Mouse (Mus musculus) heart, embryonic 11.5 days (tissue): Measurements from ENCODE around the gene Rtf2. TPM values are rescaled to one million over a fixed set of nuclear protein-coding genes. Genes with fewer than 3 reads are reported as not detected.

Experiments used
- ATAC-seq: fragments of 200-750 bp; cut with Nextera tagmentation; replicated peaks from 2 replicates; pipeline ENCODE4 v1.8.0; 2017; ENCODE audit warnings: moderate library complexity; ENCODE audit not compliant: insufficient number of reproducible peaks, low FRiP score, low TSS enrichment
- H3K27ac ChIP-seq: fragments of 300-500 bp; sonication (generic); 2 replicates; pipeline ENCODE4 v1.5.1; 2014; ENCODE audit warnings: mild to moderate bottlenecking, low read depth, low read length
- H3K27me3 ChIP-seq: fragments of 300-500 bp; sonication (generic); 2 replicates; pipeline ENCODE4 v1.6.1; 2014; ENCODE audit warnings: mild to moderate bottlenecking, low read length, mixed read lengths; ENCODE audit not compliant: control insufficient read depth, insufficient read depth
- H3K36me3 ChIP-seq: fragments of 300-500 bp; sonication (generic); 2 replicates; pipeline ENCODE4 v1.6.1; 2014; ENCODE audit warnings: mild to moderate bottlenecking, low read length, moderate library complexity, mixed read lengths; ENCODE audit not compliant: control insufficient read depth, insufficient read depth
- H3K4me1 ChIP-seq: fragments of 300-500 bp; sonication (generic); 2 replicates; pipeline ENCODE4 v1.6.1; 2014; ENCODE audit warnings: low read length; ENCODE audit not compliant: control insufficient read depth, insufficient read depth
- H3K4me2 ChIP-seq: fragments of 300-500 bp; sonication (generic); 2 replicates; pipeline ENCODE4 v1.6.1; 2014; ENCODE audit warnings: mild to moderate bottlenecking, moderate library complexity
- H3K4me3 ChIP-seq: fragments of 300-500 bp; sonication (generic); 2 replicates; pipeline ENCODE4 v1.5.1; 2014; ENCODE audit warnings: low read depth, low read length
- H3K9ac ChIP-seq: fragments of 300-500 bp; sonication (generic); 2 replicates; pipeline ENCODE4 v1.6.1; 2014; ENCODE audit warnings: mild to moderate bottlenecking, low read depth, low read length, moderate library complexity
- H3K9me3 ChIP-seq: fragments of 300-500 bp; sonication (generic); replicated peaks from 2 replicates; pipeline ENCODE4 v1.6.1; 2016; ENCODE audit warnings: low read length; ENCODE audit not compliant: control insufficient read depth
- WGBS: fragments of 180-500 bp; shearing (Covaris S2); extraction: QIAGEN DNeasy Blood & Tissue Kit; methylation state at CpG from one replicate; pipeline ENCODE4 v1.1.7; 2014; ENCODE audit not compliant: insufficient replicate concordance; 5-methylcytosine and 5-hydroxymethylcytosine counted together
- polyA plus RNA-seq: library from polyadenylated mRNA; unstranded; fragments of >200 nt; fragmentation: Nextera tagmentation; extraction: Ambion mirVana; gene quantifications from 2 replicates; pipeline ENCODE4 v1.2.1, GENCODE M21; 2014

The Rtf2 gene
- polyA plus RNA-seq, 1 experiment from 2014 or later: 52.1 TPM

DNA sequence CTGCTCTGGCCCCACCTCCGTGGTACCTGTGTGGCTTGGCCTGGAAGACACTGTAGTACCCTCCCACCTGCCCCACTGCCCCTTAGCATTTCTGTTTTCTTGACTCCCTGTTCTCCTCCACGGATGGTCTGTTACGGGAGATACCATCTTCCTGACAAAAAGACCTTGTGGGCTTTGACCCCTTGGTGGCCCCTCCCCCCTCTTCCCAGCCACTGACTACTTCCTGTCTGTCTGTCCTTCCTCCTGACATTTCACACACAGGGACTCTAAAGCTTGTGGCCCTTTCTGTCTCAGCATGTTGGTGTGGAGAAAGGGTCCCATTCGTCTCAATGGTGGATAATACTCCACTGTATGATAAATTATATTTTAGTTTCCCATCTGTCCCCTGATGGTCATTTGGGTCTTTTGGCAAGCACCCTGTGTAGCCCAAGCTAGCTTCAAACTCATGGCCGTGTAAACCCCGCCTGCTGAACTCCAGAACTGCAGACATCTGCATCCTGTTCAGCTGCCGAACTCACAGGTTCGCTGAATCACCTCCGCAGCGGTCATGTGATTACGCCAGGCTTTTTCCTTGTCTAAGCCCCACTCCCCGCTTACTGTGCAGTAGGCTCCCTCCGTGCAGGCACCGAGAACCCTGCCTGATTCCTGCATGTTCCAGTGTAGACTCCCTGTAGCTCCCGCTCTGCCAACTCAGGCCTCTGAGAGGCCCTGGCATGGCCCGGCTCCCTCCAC lies 41.5 kb downstream of the Rtf2 start:
- 74% methylated on average over 16 of the region's 16 CpGs for WGBS
- Histone ChIP-seq H3K9ac (no peak overlapping the region), H3K4me2 (no peak overlapping the region), H3K9me3 (no peaks in the 10 kb centered on the region), H3K4me3 (no peak overlapping the region), H3K27ac (no peak overlapping the region), H3K36me3 (no peaks in the 10 kb centered on the region), H3K4me1 (peaks cover 2% of the 10 kb centered on the region), H3K27me3 (no peaks in the 10 kb centered on the region)
- ATAC-seq: no peak

GRCm38 (mm10) chr2:172483766-172484413 lies 43.5 kb downstream of the Rtf2 start:
- no peak for ATAC-seq
- Histone ChIP-seq H3K36me3 (no peaks in the 10 kb centered on the region), H3K27ac (no peak overlapping the region), H3K9me3 (no peaks in the 10 kb centered on the region), H3K4me2 (no peak overlapping the region), H3K9ac (no peak overlapping the region), H3K4me3 (no peak overlapping the region), H3K27me3 (no peaks in the 10 kb centered on the region), H3K4me1 (no peaks in the 10 kb centered on the region)
- 77% methylated on average over 14 of the region's 14 CpGs for WGBS

DNA sequence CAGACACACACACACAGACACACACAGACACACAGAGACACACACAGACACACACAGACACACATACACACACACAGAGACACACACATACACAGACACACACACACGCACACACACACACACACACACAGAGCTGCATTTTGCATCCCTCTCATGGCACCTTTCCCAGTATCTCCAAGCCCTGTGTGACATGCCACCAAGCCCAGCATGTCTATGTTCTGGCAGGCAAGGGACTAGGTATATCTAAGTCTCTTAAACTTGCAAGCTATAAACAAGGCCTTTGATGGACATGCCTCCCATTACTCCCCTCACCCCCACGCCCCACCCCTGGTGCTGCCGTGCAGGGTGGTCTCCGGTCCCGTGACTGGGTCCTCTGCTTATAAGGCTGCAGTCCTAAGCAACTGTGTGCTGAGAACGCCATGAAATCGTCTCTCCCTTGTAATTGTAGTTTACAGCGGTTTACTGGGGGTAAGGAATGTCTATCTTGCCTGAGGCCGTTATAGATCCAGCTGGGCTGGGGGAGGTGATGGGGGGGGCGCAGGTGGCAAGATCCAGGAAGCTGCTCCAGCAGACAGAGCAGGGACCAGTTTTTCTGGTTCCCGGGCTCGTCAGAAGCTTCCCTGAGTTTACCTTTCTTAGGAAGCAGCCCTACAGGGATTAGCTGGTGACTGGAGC lies 44.5 kb downstream of the Rtf2 start:
- Histone ChIP-seq H3K9ac (no peak overlapping the region), H3K4me2 (no peak overlapping the region), H3K27ac (no peak overlapping the region), H3K36me3 (no peaks in the 10 kb centered on the region), H3K9me3 (no peaks in the 10 kb centered on the region), H3K4me3 (no peak overlapping the region), H3K27me3 (no peaks in the 10 kb centered on the region), H3K4me1 (no peaks in the 10 kb centered on the region)
- ATAC-seq: no peak
- 47% methylated on average over 12 of the region's 12 CpGs for WGBS

DNA sequence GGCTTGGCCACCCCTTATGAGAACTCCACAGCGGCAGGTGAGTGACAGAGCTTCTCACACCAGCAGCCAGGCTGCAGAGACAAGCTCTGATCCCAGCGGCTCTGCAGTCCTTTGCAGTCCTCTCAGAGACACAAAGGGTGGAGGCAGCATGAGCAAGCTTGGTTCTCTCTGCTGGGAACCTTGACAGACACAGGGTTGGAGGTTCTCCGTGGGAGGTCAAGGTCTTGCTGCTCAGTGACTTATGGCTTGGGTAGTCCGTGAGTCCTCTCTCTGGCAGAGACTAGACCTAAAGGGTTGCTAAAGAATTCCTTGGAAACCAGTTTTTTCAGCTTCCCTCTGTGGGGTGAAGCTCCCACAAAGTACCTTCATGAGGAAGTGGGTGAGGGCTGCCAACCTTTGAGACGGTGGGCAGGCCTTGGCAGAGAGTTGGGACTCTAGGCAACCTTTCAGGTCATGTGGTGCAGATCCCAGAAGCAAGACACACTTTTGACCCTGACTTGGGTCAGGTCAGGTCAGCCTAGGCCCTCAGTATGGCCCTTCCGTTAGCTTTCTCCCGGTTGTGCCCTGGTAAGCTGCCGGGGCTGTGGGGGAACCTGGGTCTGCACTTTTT lies 56.5 kb downstream of the Rtf2 start:
- Histone ChIP-seq H3K27ac (no peak overlapping the region), H3K27me3 (no peaks in the 10 kb centered on the region), H3K4me1 (peaks cover 4% of the 10 kb centered on the region; the same call in 1 of the 2 replicates), H3K36me3 (no peaks in the 10 kb centered on the region), H3K4me2 (no peak overlapping the region), H3K4me3 (no peak overlapping the region), H3K9me3 (no peaks in the 10 kb centered on the region), H3K9ac (no peak overlapping the region)
- ATAC-seq: no peak
- WGBS: 73% methylated on average over 8 of the region's 8 CpGs

- H3K9ac ChIP-seq: no peak overlapping the region
- peaks cover 4% of the 10 kb centered on the region; the same call in 1 of the 2 replicates for H3K4me1 ChIP-seq
- WGBS: 42% methylated on average over 3 of the region's 3 CpGs
- H3K36me3 ChIP-seq: no peaks in the 10 kb centered on the region
- no peak for ATAC-seq
- H3K4me2 ChIP-seq: no peak overlapping the region
- H3K27ac ChIP-seq: no peak overlapping the region
- H3K27me3 ChIP-seq: no peaks in the 10 kb centered on the region
- H3K9me3 ChIP-seq: no peaks in the 10 kb centered on the region
- H3K4me3 ChIP-seq: no peak overlapping the region
Observed at GRCm38 (mm10) chr2:172498823-172499222, 58.5 kb downstream of the Rtf2 start.

DNA sequence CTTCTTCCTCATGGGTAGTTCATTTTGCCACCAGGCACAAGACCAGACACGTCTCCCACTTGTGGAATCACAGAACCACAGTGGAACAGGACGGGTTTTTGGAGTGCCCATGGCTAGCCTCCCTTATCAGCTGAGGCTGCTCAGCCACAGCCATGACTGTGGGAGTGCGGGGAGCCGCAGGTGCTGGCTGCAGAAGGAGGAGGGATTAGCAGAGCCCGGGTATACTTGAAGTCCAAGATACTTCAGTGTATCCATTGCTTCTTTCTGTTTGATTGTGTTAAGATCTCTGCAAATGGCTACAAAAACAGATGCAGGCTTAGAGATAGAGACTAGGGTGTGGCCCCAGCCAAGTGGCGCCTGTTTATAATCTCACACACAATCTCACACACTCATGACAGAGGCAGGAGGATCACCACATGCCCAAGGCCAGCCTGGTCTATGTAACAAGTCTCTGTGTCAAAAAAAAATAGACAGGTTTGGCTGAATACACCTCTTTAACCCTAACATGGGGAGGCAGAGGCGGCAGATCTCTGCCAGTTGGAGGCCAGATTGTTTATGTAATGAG lies 60.5 kb downstream of the Rtf2 start:
- no peak for ATAC-seq
- Histone ChIP-seq H3K4me3 (no peak overlapping the region), H3K4me2 (no peak overlapping the region), H3K4me1 (peaks cover 4% of the 10 kb centered on the region; the same call in 1 of the 2 replicates), H3K36me3 (no peaks in the 10 kb centered on the region), H3K9ac (no peak overlapping the region), H3K27me3 (no peaks in the 10 kb centered on the region), H3K9me3 (no peaks in the 10 kb centered on the region), H3K27ac (no peak overlapping the region)
- WGBS: 21% methylated on average over 7 of the region's 7 CpGs

- Histone ChIP-seq H3K4me1 (peaks cover 4% of the 10 kb centered on the region; the same call in 1 of the 2 replicates), H3K4me2 (no peak overlapping the region), H3K9ac (no peak overlapping the region), H3K36me3 (no peaks in the 10 kb centered on the region), H3K27me3 (no peaks in the 10 kb centered on the region), H3K27ac (no peak overlapping the region), H3K4me3 (no peak overlapping the region), H3K9me3 (no peaks in the 10 kb centered on the region)
- 5% methylated on average over 4 of the region's 4 CpGs for WGBS
- no peak for ATAC-seq
Observed at GRCm38 (mm10) chr2:172501341-172501740, 61.0 kb downstream of the Rtf2 start.

GRCm38 (mm10) chr2:172502168-172502567 lies 61.8 kb downstream of the Rtf2 start:
- 42% methylated on average over 14 of the region's 14 CpGs for WGBS
- Histone ChIP-seq H3K4me2 (no peak overlapping the region), H3K27ac (no peak overlapping the region), H3K9me3 (no peaks in the 10 kb centered on the region), H3K4me3 (no peak overlapping the region), H3K9ac (no peak overlapping the region), H3K4me1 (peaks cover 4% of the 10 kb centered on the region; the same call in 1 of the 2 replicates), H3K36me3 (no peaks in the 10 kb centered on the region), H3K27me3 (no peaks in the 10 kb centered on the region)
- no peak for ATAC-seq
